Mouse (Mus musculus): ENCODE results near the gene Tas2r138.
"Not testable (repeated sequence)": the region's sequence is repeated elsewhere in the genome, so short reads cannot be mapped to it uniquely, and the experiment has no call there.

Gene Tas2r138

GRCm38 (mm10) chr6:40613260-40613852 lies at the start of gene Tas2r138:
TSS of gene Tas2r138 (minus strand) at chr6:40613310.
- in situ Hi-C loops (cut with MboI, MseI): loop anchor here in 1 of 2 experiments (10.0 kb wide), 1 partner anchor 1599 kb away; no protein-coding TSS in a partner anchor

- in situ Hi-C loops (cut with MboI, MseI): no loop called here
Measured at GRCm38 (mm10) chr6:40660930-40661329, 47.8 kb upstream of the Tas2r138 start.

- in situ Hi-C loops (cut with MboI, MseI): no loop called here
Measured at GRCm38 (mm10) chr6:40650953-40651352, 37.8 kb upstream of the Tas2r138 start.

GRCm38 (mm10) chr6:40645701-40646100 lies 32.6 kb upstream of the Tas2r138 start:
- in situ Hi-C loops (cut with MboI, MseI): no loop called here

GRCm38 (mm10) chr6:40640710-40641538 lies 27.8 kb upstream of the Tas2r138 start:
- in situ Hi-C loops (cut with MboI, MseI): no loop called here

GRCm38 (mm10) chr6:40637755-40638154 lies 24.6 kb upstream of the Tas2r138 start:
- in situ Hi-C loops (cut with MboI, MseI): no loop called here

GRCm38 (mm10) chr6:40635559-40635958 lies 22.4 kb upstream of the Tas2r138 start:
- in situ Hi-C loops (cut with MboI, MseI): no loop called here

GRCm38 (mm10) chr6:40634640-40635071 lies 21.5 kb upstream of the Tas2r138 start:
- in situ Hi-C loops (cut with MboI, MseI): no loop called here

- in situ Hi-C loops (cut with MboI, MseI): no loop called here
Measured at GRCm38 (mm10) chr6:40628406-40629000, 15.4 kb upstream of the Tas2r138 start, which contains the start of gene Mgam. TSS of gene Mgam (plus strand) at chr6:40628831.

- in situ Hi-C loops (cut with MboI, MseI): no loop called here
Measured at GRCm38 (mm10) chr6:40626111-40626510, 13.0 kb upstream of the Tas2r138 start.

GRCm38 (mm10) chr6:40617965-40618364 lies 4.9 kb upstream of the Tas2r138 start:
- in situ Hi-C loops (cut with MboI, MseI): loop anchor here in 1 of 2 experiments (10.0 kb wide), 1 partner anchor 1603 kb away; no protein-coding TSS in a partner anchor

GRCm38 (mm10) chr6:40610244-40610643 lies 2.9 kb downstream of the Tas2r138 start:
- in situ Hi-C loops (cut with MboI, MseI): loop anchor here in 1 of 2 experiments (10.0 kb wide), 1 partner anchor 1595 kb away; no protein-coding TSS in a partner anchor

- in situ Hi-C loops (cut with MboI, MseI): no loop called here
Measured at GRCm38 (mm10) chr6:40607431-40607830, 5.7 kb downstream of the Tas2r138 start.

GRCm38 (mm10) chr6:40598546-40598945 lies 14.6 kb downstream of the Tas2r138 start:
- in situ Hi-C loops (cut with MboI, MseI): not testable (repeated sequence)

GRCm38 (mm10) chr6:40594804-40595550 lies 18.1 kb downstream of the Tas2r138 start:
- in situ Hi-C loops (cut with MboI, MseI): no loop called here

GRCm38 (mm10) chr6:40588346-40588745 lies 24.8 kb downstream of the Tas2r138 start:
- in situ Hi-C loops (cut with MboI, MseI): loop anchor here in 1 of 2 experiments (10.0 kb wide), 1 partner anchor 304 kb away; no protein-coding TSS in a partner anchor

- in situ Hi-C loops (cut with MboI, MseI): loop anchor here in 1 of 2 experiments (10.0 kb wide), 1 partner anchor 301 kb away; no protein-coding TSS in a partner anchor
Measured at GRCm38 (mm10) chr6:40585645-40586044, 27.5 kb downstream of the Tas2r138 start, which contains the start of gene Clec5a. TSS of gene Clec5a (minus strand) at chr6:40585821.

- in situ Hi-C loops (cut with MboI, MseI): loop anchor here in 1 of 2 experiments (10.0 kb wide), 1 partner anchor 300 kb away; no protein-coding TSS in a partner anchor
Measured at GRCm38 (mm10) chr6:40584336-40584735, 28.8 kb downstream of the Tas2r138 start.

GRCm38 (mm10) chr6:40576305-40576704 lies 36.8 kb downstream of the Tas2r138 start:
- in situ Hi-C loops (cut with MboI, MseI): no loop called here

GRCm38 (mm10) chr6:40573618-40574017 lies 39.5 kb downstream of the Tas2r138 start:
- in situ Hi-C loops (cut with MboI, MseI): no loop called here

- in situ Hi-C loops (cut with MboI, MseI): no loop called here
Measured at GRCm38 (mm10) chr6:40569187-40569586, 43.9 kb downstream of the Tas2r138 start, which contains the start of gene Olfr460. TSS of gene Olfr460 (plus strand) at chr6:40569487.

All from T-helper 17 cell (primary cell).